Mouse (Mus musculus) CH12.LX (cell line): ENCODE results near the gene Syne3.

Source experiments
- CTCF ChIP-seq, 2 experiments: IDR thresholded peaks in 1 of 2; conservative IDR thresholded peaks in 1 of 2; 2 replicates each; pipeline ENCODE4 v1.5.1; 2011 to 2012; ENCODE audit warnings: low read depth in 2 of 2, low read length in 2 of 2, improper control_type of control experiment in 1 of 2, inconsistent platforms in 1 of 2, mild to moderate bottlenecking in 1 of 2, moderate library complexity in 1 of 2
- E2F4 ChIP-seq: IDR thresholded peaks from 2 replicates; pipeline ENCODE4 v1.6.1; 2011; ENCODE audit warnings: low read depth, low read length, improper control_type of control experiment; ENCODE audit not compliant: insufficient replicate concordance
- IRF4 ChIP-seq: IDR thresholded peaks from 2 replicates; pipeline ENCODE4 v1.6.1; 2014; ENCODE audit warnings: low read depth, mild to moderate bottlenecking, inconsistent platforms, low read length, improper control_type of control experiment
- JUND ChIP-seq: conservative IDR thresholded peaks from 2 replicates; pipeline ENCODE4 v1.6.1; 2011; ENCODE audit warnings: low read depth, low read length, improper control_type of control experiment
- NRF1 ChIP-seq: IDR thresholded peaks from 2 replicates; pipeline ENCODE4 v1.6.1; 2014; ENCODE audit warnings: low read depth, mild to moderate bottlenecking, inconsistent platforms, low read length, improper control_type of control experiment, moderate library complexity
- POLR2A ChIP-seq: IDR thresholded peaks from 2 replicates; pipeline ENCODE4 v1.6.1; 2011; ENCODE audit warnings: low read depth, mild to moderate bottlenecking, improper control_type of control experiment, low read length
- RCOR1 ChIP-seq: conservative IDR thresholded peaks from 2 replicates; pipeline ENCODE4 v1.6.1; 2012; ENCODE audit warnings: low read depth, mild to moderate bottlenecking, inconsistent platforms, low read length, improper control_type of control experiment
- TBP ChIP-seq: conservative IDR thresholded peaks from 2 replicates; pipeline ENCODE4 v1.6.1; 2011; ENCODE audit warnings: low read depth, low read length, improper control_type of control experiment
- USF1 ChIP-seq: IDR thresholded peaks from 2 replicates; pipeline ENCODE4 v1.6.1; 2014; ENCODE audit warnings: low read depth, mild to moderate bottlenecking, inconsistent platforms, low read length, improper control_type of control experiment

- no peak for TF ChIP-seq CTCF (conservative IDR thresholded peaks at IDR 0.05 in 1 of 2, IDR thresholded peaks at IDR 0.05 in 1 of 2; ENCODE audit: low read depth in 2 of 2, low read length in 2 of 2)
- TF ChIP-seq TBP = no peak
- no peak for TF ChIP-seq USF1
- no peak for TF ChIP-seq RCOR1
- no peak for TF ChIP-seq NRF1
- TF ChIP-seq E2F4 = no peak
- TF ChIP-seq IRF4 = no peak
- no peak for TF ChIP-seq JUND
- TF ChIP-seq POLR2A = no peak
Observed at GRCm38 (mm10) chr12:104969177-104969576, 40.4 kb downstream of the Syne3 start.
